Mouse (Mus musculus): ENCODE results near the gene Hddc3.
"Not testable (repeated sequence)": the region's sequence is repeated elsewhere in the genome, so short reads cannot be mapped to it uniquely, and the experiment has no call there.

Hddc3 gene

GRCm38 (mm10) chr7:80371041-80371751 lies 28.3 kb downstream of the Hddc3 start, which contains the start of gene Man2a2:
Gene Man2a2 (minus strand): TSS chr7:80371375.
- DNase-seq: peak; percentile 68

GRCm38 (mm10) chr7:80372166-80372565 lies 29.3 kb downstream of the Hddc3 start:
- DNase-seq: no peak

GRCm38 (mm10) chr7:80372667-80373066 lies 29.8 kb downstream of the Hddc3 start:
- DNase-seq: no peak

DNA sequence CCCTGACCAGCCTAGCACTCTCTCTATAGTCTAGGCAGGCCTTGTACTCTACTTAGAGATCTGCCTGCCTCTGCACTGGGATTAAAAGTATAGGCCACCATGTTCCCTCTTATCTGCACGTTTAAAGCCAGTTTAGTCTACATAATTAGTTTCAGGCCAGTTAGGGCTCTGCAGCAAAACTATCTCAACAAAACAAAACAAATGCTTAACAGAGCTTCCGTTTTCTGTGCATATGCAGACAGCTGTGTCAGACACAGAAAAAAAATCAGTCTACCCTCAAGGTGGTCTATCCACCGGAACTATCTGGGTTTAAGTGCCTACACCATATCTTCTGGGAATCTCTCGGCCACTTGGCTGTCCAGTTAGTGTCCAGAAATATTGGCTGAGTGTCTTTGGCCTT lies 30.4 kb downstream of the Hddc3 start:
- no peak for DNase-seq

GRCm38 (mm10) chr7:80373850-80374249 lies 30.9 kb downstream of the Hddc3 start:
- DNase-seq: no peak

- DNase-seq: no peak
Observed at GRCm38 (mm10) chr7:80374280-80374679, 31.4 kb downstream of the Hddc3 start.

GRCm38 (mm10) chr7:80374733-80375132 lies 31.8 kb downstream of the Hddc3 start:
- DNase-seq: no peak

- DNase-seq: no peak
Observed at GRCm38 (mm10) chr7:80375376-80376039, 32.6 kb downstream of the Hddc3 start.

DNA sequence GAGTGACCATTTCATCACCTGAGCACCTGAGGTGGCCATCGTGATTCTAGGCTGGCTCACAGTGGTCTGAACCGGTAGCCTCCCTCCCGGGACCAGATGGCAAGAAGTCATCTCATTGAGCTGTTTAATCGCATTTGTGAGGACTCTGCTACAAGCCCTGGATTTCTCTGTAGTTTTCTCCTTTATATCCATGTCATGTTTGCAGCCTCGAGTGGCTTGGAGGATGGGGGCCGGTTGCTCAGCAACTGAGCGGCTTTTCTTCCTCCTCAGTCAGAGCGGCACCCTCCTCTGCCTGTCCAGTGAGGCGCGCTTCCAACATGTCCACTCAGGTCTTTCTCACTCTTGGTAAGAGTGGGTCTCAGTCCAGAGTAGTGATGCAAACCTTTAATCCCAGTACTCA lies 33.3 kb downstream of the Hddc3 start:
- no peak for DNase-seq

DNA sequence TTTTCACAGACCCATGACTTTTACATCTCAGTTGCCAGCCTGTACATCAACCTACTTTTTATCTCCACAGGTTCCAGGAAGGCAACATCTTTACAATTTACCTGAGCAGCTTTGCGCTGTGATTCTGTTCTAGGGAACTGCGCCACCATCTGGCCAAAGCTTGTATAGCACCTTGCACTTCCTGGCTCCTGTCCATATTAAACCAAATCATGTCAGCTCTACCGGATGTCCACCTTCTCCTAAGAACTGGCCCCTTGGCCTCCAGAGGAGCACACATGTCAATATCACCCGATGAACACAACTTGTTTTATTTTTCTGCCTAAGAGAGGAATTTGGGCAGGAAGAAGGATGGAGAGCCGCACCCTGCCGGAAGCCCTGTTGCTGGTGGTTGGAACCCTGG lies 34.6 kb downstream of the Hddc3 start:
- no peak for DNase-seq

DNA sequence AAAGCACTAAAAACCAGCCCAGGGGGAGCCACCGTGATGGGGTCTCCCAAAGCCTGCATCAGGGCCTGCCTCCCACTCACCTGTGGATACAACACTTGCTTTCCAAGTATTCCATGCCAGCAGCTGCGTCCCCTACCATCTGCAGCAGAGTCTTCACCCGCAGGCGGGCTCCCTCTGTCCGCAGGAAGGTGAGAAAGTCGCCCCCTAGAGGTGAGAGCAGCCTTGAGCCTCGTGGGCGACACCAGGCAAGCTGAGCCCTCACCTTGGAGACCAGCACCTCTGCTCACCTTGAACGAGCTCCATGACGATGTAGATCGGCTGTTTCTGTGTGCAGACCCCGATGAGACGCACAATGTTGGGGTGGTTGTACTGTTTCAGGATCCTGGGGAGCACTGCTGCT lies 36.6 kb downstream of the Hddc3 start:
- DNase-seq: no peak

DNA sequence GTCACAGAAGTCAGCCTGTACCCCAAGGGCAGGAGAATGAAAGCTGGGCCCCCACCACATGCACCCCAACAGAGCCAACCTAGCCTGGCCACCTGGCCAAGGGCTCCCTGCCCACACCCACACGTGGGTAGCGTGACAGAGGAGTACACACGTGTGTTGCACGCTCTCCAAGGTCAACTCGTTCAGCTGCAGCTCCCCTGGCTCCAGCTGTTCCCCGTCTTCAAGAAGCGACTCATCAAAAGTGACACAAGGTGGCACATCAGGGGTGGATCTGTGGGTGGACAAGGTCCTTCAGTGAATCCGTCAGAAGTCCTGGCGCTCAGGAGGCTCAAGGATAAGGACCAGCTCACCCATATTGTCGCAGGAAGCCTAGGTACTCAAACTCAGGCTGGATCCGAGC lies 40.0 kb downstream of the Hddc3 start:
- DNase-seq: no peak

- peak; percentile 87 for DNase-seq
Observed at GRCm38 (mm10) chr7:80386235-80386930, 43.5 kb downstream of the Hddc3 start.

DNA sequence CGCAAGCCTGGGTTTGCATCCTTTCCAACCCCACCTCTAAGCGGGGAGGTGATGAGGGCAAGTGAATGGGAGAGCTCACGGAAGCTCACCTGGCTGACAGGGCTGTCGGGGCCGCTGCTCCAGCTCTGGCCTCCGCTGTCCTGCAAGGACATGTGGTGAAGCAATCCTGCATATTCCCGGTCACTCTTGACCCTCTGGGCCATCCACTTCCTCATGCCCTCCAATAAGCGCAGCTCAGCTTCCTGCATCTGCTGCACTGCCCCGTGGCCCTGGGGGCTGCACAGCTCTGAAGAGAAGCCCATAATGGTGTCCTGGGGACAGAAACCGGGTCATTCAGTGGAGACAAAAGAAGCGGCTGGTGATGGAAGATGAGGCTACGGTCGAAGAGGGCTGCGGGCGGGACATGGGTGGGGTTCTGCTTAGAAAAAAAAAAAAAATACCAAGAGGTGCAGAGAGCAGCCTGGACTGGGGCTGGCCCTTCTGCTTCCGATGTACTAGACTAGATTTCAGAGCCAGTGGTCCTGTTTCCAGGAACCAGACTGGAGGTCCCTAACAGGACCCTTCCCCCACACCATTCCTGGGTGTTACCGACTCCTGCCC lies 44.2 kb downstream of the Hddc3 start:
- no peak for DNase-seq

- peak; percentile 82 for DNase-seq
Observed at GRCm38 (mm10) chr7:80387633-80388543, 45.0 kb downstream of the Hddc3 start, which contains the start of gene Fes. Gene Fes (minus strand): TSS chr7:80387946.

DNA sequence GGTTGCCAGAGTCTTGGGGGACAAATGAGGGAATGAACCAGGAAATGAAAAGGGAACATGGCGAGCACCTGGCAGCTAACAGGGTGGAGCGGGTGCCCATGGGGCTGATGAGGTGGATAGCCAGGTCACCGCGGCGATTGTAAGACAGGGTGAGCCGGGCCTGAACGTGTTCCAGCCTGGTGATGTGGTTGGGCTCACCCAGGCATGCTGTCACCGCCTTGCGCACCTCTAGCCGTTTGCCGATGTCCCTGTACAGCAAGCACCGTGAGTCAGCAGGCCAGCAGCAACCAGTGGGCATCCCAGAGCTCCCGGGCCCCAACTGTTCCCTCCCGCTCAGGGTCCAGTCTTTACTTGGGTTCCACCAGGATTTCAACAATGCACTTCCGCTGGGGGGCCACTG lies 49.2 kb downstream of the Hddc3 start:
- DNase-seq: no peak

DNA sequence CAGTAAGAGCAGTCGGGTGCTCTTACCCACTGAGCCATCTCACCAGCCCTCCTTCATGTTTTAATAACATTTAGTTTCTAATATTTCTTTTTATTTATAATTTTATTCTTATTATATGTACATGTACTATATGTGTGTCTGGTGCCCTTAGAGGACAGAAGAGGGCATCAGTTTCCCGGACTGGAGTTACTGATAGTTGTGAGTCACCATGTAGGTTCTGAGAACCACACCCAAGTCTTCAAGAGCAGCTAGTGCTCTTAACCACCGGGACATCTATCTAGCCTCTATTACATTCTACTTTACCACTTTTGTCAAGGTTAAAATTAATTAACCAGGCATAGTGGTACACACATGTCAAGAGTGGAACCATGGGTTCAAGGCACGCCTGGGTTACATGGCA lies 51.7 kb downstream of the Hddc3 start:
- no peak for DNase-seq

- not testable (repeated sequence) for DNase-seq
Observed at GRCm38 (mm10) chr7:80396427-80396826, 53.5 kb downstream of the Hddc3 start.

- peak; percentile 59 for DNase-seq
Observed at GRCm38 (mm10) chr7:80397986-80398385, 55.1 kb downstream of the Hddc3 start.

DNA sequence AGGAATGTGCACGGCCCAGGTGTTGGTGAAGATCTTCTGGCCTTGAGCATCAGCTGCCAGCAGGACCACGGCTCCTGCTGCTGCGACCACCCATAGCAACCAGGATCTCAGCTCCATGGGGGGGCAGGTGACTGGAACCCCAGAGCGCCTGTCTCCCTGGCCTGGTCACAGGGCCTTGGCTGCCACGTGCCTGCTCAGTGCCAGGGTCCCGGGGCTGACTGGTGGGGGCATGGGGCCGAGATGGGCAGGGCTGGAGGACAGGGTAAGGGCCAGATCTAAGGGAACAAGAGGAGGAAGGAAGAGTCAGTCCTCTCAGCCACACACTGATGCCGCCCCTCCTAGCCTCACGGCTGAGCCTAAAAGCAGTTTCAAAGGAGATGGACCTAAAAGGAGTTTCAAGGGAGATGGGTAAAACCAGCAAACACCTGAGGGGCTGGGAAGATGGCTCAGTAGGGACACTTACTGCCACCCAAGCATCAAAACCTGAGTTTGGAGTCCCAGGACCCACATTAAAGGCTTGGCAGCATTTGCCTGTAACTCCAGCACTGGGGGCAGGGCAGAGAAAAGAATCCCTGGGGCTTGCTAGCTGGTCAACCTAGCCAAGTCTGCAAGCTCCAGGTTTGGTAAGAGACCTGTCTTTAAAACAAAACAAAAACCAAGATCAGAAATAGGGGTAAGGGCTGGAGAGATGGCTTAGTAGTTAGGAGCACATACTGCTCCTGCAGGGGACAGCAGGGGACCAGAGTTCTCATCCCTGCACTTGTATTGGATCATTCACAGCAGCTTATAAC lies 55.9 kb downstream of the Hddc3 start:
- no peak for DNase-seq

DNA sequence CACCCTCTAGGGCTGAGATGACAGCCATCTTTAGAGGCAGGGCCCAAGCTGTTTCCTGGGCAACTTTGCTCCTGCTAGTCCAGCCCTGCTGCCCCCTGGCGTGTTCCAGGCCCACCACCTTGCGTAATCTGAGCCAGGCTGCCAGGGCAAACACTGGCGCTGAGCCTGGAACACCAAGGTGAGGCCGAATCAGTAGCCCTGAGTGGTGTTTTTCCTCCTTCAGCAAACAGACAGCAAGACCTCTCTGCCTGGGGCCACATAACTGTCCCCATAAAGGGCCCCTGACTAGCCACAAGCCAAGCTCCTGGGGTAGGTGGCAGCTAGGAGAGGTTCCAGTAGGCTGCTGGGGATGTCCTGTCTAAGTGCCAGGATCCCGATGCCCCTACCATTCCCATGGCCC lies 57.2 kb downstream of the Hddc3 start:
- DNase-seq: no peak

Measured in layer of hippocampus, adult 9-11 months (tissue).